Mouse (Mus musculus): Measurements from ENCODE around the gene Pcbp1.
A peak's percentile ranks its signal among the peaks of the same experiment; 100 is the strongest.
"Not testable (repeated sequence)": the region's sequence is repeated elsewhere in the genome, so short reads cannot be mapped to it uniquely, and the experiment has no call there.

The Pcbp1 gene

GRCm38 (mm10) chr6:86526032-86526960, at the start of gene Pcbp1:
Gene Pcbp1 (minus strand): TSS chr6:86526321.
- peak; percentile 94 for DNase-seq (ENCODE audit: low spot score)

- DNase-seq (ENCODE audit: low spot score), result no peak
These were observed 48.4 kb upstream of the Pcbp1 start for GRCm38 (mm10) chr6:86574495-86574894.

DNA sequence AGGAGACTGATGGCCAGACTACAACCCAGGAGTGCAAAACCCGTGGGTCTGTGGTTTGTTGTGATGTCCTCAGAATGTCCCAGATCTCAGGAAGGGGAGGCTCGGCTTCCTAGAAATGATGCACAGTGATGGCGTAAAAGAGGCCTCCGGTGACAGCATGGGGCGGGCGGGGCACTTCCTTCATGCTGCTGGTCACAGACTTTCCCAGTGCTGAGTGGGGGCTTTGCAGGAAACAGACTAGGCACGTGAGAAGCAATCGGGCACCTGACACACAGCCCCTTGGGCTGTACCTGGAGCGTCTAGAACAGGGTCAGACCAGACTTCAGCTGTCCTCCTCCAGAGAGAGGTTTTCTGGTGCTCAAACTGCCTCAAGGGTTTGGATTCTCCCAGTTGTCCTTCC, 44.7 kb upstream of the Pcbp1 start:
- DNase-seq (ENCODE audit: low spot score), result peak; percentile 68

GRCm38 (mm10) chr6:86569461-86569820, 43.3 kb upstream of the Pcbp1 start:
- peak; percentile 39 for DNase-seq (ENCODE audit: low spot score)

DNA sequence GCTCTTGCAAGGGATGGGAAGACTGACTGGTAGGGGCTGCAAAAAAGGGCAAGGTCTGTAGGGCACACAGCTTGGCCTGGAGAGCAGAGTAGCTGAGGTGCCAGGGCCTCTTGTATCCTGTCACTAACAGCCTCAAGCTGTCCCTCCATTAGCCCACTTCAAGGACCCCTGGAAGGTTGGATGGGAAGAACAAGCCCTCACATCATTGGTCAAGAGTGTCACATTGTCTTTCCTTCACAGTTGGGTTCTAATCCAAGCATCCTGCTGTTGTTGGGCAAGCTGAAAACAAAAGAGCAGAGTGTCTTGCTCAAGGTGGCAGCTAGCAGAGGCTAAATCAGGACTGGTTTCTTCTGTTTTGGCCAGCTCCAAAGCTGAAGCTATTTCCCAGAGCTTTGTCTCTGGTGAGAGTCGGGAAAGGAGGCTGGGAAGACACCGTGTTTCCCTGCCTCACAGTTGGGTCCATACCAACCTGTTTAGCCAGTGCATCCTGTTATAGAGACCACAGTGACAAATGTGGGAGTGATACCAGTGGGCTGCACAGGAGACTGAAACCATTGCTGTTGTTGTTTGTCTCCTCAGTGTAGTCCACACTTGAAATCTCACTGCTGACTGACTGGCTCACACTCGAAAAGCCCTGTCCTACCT, 42.8 kb upstream of the Pcbp1 start:
- DNase-seq (ENCODE audit: low spot score), result no peak

- no peak for DNase-seq (ENCODE audit: low spot score)
These were observed 39.7 kb upstream of the Pcbp1 start for GRCm38 (mm10) chr6:86565782-86566181.

GRCm38 (mm10) chr6:86557182-86557581, 31.1 kb upstream of the Pcbp1 start:
- DNase-seq (ENCODE audit: low spot score), result not testable (repeated sequence)

DNA sequence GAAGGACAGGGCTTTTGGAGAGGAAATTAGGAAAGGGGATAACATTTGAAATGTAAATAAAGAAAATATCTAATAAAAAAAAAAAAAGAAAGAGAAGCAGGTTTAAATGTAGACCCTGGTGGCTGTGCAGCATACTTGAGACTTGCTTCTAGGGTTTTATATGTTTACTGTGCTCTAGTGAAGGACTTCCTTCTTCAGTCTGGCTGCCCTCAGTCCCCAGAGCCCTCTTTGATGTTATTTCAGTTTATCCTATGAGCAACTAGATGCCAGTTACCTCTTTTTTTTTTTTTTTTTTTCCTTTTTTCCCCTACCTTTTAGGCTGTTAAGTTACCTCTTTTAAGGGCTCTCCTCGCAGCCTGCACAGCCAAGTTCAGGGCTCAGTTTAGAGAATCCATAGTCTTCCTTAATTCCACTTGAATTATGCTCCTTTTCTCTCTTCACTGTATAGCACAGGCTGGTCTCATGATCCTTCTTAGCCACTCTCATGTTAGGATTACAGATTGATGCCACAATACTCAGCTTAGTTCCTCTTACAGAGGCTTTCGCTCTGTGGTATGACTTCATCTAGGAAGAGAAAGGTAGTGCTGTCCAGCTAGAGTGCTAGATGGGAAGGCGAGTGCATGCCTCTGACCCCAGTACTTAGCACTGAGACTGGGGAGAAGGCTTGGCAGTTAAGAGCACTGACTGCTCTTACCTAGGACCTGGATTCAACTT, 30.4 kb upstream of the Pcbp1 start:
- DNase-seq (ENCODE audit: low spot score), result peak; percentile 33

GRCm38 (mm10) chr6:86550587-86550986, 24.5 kb upstream of the Pcbp1 start:
- no peak for DNase-seq (ENCODE audit: low spot score)

DNA sequence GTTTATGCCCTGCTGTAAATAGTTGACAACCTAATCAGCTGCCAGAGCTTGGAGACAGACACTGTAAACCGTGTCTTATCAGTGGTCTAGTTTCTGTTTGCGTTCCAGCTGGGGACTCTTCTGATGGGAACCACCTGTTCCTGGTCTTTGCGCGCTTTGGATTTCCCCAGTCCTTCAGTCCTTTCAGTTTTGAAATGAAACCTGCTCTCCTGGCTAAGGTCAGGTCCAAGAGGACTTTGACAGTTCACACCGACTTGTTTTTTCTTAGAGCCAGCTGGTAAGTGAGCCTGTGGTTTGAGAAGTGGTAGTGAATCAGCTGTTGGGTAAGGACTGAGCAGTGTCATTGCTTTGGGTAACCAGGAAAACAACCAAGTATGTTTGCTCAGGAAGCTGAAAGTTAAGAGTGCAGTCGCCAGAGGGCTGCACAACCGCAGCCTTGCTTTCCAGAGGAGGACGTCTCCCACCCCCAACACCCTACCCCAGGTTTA, 21.8 kb upstream of the Pcbp1 start:
- DNase-seq (ENCODE audit: low spot score), result peak; percentile 81

- no peak for DNase-seq (ENCODE audit: low spot score)
These were observed 21.2 kb upstream of the Pcbp1 start for GRCm38 (mm10) chr6:86547228-86547755.

GRCm38 (mm10) chr6:86545236-86545635, 19.1 kb upstream of the Pcbp1 start:
- peak; percentile 61 for DNase-seq (ENCODE audit: low spot score)

GRCm38 (mm10) chr6:86543869-86544268, 17.7 kb upstream of the Pcbp1 start:
- no peak for DNase-seq (ENCODE audit: low spot score)

DNA sequence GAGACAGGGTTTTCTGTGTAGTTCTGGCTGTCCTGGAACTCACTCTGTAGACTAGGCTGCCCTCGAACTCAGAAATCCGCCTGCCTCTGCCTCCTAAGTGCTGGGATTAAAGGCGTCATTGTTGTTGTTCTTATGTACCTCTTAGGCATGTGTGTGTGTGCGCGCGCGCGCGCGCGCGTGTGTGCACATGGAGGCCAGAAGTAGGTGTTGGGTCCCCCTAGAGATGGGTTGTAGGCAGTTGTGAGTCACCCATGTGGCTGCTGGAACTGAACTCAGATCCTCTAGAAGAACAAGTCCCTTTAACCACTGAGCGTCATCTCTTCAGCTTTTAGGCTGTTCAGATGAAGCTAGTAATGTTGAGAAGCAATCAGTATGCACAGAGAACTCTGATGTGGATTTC, 16.9 kb upstream of the Pcbp1 start:
- DNase-seq (ENCODE audit: low spot score), result no peak

GRCm38 (mm10) chr6:86541650-86542049, 15.5 kb upstream of the Pcbp1 start:
- DNase-seq (ENCODE audit: low spot score), result no peak

DNA sequence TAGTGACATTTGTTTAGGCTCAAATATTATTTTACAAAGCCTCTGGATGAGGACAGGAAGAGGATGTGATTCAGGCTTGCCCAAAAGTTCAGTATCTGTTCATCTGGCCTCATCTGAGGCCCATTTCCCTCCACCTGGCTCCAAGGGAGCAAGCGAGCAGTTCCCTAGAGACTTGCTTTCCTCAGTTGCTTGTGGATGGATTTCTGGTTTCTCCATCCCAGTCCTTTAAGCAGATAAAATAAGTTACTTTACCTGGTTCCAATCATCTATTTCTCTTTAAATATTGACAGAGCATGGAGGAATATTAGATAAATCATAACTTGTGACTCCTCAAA, 2.3 kb upstream of the Pcbp1 start:
- DNase-seq (ENCODE audit: low spot score), result no peak

GRCm38 (mm10) chr6:86527766-86528450, 1.8 kb upstream of the Pcbp1 start:
- no peak for DNase-seq (ENCODE audit: low spot score)

DNA sequence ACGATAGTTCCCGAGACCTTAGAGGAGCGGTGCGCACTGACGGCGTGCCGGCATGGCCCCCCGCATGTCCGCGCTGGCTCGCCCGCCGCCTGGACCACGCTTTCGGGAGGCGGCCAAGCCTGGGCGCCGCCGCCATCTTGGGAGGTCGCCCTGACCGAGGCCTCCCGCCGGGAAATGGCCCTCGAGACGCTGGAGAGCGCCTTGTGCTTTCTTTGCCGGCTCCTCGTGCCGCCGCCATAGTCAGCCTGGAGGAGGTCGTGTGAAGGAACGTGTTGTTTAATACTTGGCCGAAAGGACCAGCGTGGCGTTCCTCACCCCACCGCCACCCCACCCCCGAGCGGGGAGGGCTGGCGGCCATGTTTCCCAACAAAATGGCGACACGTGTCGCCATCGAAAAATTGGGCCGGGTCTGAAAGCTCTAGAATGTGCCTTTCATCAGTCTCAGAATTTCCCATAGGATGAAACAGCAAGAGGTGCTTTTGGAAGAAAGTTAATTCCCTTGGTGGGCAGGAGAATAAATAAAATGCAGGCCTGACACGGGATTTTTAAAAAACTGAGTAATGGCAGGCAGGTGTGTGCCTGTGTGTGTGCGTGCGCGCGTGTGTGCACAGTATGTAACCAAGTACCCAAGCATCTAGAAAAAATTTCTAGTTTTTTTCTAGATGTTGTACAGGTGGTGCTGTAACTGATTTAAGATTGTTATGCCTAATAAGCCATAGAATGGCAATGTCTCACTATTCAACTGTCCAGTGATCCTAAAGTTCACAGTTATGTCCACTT, 1.0 kb upstream of the Pcbp1 start:
- peak; percentile 71 for DNase-seq (ENCODE audit: low spot score)

DNA sequence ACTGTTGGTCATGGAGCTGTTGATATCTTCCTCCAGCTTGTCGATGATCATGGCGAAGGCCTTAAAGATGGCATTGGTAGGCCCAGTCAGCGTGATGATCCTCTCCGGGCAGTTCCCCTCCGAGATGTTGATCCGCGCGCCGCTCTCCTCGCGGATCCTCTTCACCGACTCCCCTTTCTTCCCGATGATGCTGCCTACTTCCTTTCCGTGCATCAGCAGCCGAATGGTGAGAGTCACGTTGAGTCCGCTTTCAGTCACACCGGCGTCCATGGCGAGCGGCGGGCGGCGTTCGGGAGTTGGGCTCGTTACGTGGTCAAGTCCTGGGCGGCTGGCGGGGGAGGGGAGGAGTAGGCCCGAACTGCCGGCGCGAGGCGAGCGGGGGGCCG, 482 bp downstream of the Pcbp1 start:
- DNase-seq (ENCODE audit: low spot score), result no peak

- peak; percentile 32 for DNase-seq (ENCODE audit: low spot score)
These were observed 1.1 kb downstream of the Pcbp1 start for GRCm38 (mm10) chr6:86524879-86525645.
